Mouse (Mus musculus) telencephalon, adult 2 months (tissue): ENCODE results near the gene Podxl2.

Source experiments
- DNase-seq: peaks from one replicate; pipeline ENCODE4 v3.0.0-alpha.2; 2011; ENCODE audit warnings: low read depth, low spot score

Podxl2 gene

DNA sequence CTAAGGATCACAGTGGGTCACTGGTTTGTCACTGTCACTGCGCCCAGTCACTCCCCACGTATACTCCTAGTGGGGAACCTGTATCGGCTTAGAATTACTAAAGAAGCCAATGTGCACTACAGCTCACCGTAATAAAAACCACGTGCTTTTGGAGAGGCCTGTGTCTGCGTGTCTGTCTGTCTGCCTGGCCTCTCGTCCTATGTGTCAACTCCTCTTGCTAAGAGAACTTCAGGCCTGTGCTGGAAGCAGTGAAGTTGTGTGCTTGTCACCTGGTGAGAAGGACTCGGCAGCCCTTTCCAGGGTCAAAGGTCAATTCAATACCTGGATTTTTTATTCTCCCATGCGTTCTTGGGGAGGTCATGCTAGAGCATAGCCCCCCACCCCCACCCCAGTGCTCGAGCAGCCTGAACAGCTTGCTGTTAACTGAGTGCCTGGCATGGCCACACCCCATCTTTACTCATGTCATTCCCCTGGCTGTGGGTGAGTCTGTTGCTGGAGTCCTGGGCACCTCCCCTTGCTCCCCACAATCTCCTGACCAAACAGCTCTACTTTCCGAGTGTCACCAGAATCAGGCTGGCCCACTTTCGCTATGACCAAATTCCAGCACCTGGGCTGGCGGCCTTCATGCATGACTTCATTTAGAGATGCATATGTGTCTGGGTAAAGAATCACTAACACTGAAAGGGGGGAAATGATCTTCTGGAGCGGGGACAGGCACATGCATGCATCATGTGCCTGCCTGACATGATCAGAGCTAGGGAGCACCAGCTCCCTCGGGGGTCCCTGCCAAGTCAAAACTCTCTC, 46.4 kb downstream of the Podxl2 start:
- no peak for DNase-seq

GRCm38 (mm10) chr6:88827395-88828205, 47.2 kb downstream of the Podxl2 start:
- DNase-seq: peak; percentile 71

- DNase-seq: no peak
These were observed 47.9 kb downstream of the Podxl2 start for GRCm38 (mm10) chr6:88826965-88827364.

GRCm38 (mm10) chr6:88826545-88826944, 48.3 kb downstream of the Podxl2 start:
- DNase-seq: no peak

GRCm38 (mm10) chr6:88826088-88826487, 48.8 kb downstream of the Podxl2 start:
- no peak for DNase-seq

DNA sequence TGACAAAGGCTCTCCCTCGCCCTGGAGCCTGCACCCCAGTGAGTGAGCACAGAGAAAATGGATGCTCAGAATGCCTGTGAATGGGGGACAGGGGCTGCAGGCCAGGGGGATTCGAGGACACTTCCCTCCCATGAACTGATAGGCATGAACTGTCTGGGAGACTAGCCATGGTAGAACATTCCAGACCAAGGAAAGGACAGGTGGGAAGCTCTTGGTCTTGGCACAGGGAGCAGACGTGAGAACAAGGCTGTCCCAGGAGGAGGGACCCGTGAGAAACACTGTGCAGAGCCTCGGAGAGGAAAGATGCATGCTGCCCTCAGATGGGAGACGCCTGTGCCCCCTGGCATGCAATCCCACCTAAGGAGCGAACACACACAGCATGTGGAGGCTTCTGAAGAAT, 50.7 kb downstream of the Podxl2 start:
- DNase-seq: no peak

DNA sequence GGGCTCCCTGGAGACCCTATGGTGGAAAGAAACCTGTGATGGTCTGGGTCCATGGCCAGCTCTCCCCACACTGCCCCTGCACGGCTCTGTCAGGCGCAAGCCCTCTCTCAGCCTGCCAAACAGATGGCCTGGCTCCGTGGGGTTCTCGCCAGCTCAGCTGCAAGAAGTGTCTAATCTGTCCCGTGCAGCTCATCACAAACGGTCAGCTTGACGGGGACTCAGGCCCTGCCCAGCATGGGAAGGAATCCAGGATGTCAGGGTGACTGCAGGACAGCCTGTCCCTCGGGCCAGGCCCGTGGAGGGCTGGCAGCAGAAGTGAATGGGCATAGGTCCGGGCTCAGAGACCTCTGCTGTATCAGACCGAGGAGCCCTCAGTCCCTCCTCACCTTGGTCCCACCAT, 52.9 kb downstream of the Podxl2 start:
- no peak for DNase-seq

DNA sequence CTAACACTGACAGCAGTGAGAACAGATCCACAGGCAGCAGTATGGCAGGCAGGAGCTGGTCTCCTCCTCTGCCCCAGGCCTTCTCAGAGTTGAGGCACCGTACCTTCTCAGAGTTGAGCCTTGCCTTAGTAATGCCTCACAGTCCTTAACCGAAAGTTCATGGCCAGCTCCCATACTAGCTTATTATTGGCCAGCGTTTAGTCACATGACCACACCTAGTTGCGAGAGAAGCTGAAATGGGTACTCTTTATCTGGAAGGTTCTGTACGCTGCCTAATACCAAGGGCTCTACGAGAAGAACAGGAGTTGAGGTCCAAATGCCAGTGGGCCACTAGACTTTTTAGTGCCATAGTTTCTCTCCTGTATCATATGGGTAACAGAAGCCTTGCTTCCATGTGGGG, 53.5 kb downstream of the Podxl2 start:
- no peak for DNase-seq

GRCm38 (mm10) chr6:88820853-88821252, 54.0 kb downstream of the Podxl2 start:
- no peak for DNase-seq

DNA sequence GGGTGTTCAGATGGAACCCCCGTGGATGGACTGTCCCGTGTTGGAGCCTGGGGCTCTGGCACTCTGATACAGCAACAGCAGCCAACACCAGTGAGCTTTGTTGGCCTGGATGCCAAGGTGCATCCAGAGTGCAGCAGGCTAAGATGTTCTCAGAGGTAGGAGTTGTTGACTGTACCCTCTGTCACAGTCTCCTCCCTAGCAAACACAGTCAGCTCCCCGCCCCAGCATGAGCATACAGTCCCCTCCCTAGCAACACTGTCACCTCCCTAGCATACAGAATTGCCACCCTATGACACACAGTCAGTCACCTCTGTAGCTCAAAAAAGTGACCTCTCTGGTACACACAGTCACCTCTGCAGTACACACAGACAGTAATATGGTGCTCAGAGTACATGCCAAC, 57.9 kb downstream of the Podxl2 start:
- DNase-seq: no peak

GRCm38 (mm10) chr6:88815489-88815888, 59.4 kb downstream of the Podxl2 start:
- DNase-seq: no peak

DNA sequence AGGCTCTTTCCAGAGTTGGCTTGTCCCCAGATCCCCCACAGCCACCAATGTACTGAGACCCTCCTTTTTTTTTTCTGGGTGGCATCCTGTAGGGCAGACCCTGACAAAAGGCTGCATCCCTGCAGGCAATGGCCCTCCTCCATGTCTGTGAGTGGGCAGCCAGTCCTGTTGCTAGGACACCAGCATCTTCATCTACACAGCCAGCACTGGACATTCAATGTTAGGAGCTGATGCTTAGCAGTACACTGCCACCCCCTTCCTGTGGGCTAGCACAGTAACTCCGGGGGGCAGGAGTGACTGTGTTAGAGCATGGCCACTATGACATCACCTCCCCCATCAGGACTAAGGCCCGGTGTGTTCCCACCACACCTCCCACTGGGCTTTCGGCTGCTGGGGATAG, 59.8 kb downstream of the Podxl2 start:
- DNase-seq: no peak

DNA sequence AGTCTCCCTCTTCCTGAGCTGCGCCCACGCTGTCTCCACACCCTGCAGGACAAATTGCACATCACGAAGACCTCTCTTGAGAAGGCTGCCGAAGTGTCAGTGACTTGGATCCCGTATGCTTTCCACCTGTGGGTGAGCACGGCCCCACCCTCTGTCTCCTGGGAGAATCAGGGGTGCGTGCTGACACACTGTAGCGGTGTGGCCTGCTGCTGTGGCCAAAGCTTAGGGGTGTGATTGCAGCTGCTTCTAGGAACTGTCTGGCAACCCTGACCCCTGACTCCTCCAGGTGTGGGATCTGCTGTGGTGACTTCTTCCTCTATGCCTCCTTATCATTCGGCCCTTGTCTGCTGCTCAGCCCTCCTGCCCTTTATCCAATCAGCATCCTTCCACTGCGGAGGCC, 61.0 kb downstream of the Podxl2 start:
- DNase-seq: no peak

GRCm38 (mm10) chr6:88812886-88813285, 62.0 kb downstream of the Podxl2 start:
- no peak for DNase-seq

GRCm38 (mm10) chr6:88811880-88812400, 62.9 kb downstream of the Podxl2 start:
- no peak for DNase-seq

- no peak for DNase-seq
These were observed 63.4 kb downstream of the Podxl2 start for GRCm38 (mm10) chr6:88811396-88811795.

DNA sequence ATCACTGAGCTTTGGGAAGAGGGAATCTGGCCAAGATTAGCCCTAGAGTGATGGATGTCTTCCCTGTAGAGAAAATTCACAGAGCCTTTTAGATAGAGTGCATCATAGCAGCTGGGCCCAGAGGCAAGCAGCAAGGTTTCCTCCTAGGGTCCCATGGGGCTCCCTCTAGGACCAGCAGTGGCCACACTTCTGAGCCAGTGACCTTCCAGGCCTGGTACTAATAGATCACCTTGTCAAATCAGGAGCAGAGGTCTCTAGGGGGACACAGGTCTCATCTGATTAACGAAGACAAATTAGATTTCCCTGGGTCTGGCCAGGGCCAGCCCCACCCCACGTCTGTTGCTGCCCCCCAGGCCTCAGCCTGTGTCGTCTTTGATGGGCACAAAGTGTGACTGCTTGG, 64.6 kb downstream of the Podxl2 start:
- no peak for DNase-seq

- DNase-seq: no peak
These were observed 65.5 kb downstream of the Podxl2 start for GRCm38 (mm10) chr6:88809091-88810037.

DNA sequence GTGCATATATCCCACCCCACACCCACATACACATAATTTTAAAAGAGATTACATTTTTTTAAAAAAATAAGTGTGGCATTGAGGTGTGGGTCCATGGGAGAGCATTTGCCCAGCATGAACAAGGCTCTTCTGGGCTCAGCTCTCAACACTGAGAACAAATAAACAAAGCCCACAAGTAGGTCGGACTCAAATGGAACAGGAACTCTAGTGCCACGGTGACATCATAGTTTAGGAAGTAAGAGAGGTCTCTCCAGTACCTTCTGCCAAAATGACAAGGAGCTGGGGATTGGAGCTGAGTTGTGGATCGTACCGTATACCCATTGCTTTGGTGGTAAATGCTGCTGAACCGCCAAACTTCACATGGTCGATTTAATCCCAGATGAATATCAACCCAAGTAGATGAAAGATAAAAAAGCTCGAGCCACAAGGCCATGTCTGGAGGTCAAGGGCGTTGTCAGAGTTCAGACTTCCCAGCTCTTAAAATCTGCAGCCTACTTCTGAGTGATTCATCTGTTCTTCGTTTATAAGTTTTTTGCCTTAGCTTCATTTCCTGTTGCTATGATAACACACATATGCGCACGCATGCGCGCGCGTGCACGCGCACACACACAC, 69.8 kb downstream of the Podxl2 start:
- DNase-seq: no peak

GRCm38 (mm10) chr6:88803957-88804695, 70.7 kb downstream of the Podxl2 start:
- DNase-seq: no peak
